Mouse (Mus musculus): Measurements from ENCODE around the gene Ap2a2. TPM values are rescaled to one million over a fixed set of nuclear protein-coding genes. Genes with fewer than 3 reads are reported as not detected.
"Not testable (repeated sequence)": the region's sequence is repeated elsewhere in the genome, so short reads cannot be mapped to it uniquely, and the experiment has no call there.

Gene Ap2a2
- polyA plus RNA-seq, 1 experiment = 58.1 TPM

DNA sequence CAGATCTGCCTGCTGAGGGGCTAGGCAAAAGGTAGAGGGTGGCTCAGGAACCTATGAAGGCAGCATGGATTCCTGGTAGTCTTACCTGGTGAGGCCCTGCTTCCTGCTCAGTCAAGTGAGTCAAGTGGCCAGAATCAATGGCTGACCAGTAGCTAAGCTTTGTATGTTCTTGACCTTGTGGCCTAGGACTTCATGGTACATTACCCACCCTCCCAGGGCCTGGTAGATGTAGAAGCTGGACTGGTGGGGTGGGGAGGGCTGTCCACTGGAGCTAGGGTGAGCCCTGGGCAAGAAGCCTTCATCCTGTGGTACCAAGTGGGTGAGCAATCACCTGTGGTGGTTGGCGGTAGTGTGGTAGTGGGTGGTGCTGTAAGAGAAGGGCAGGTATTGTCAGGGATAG lies 80.4 kb downstream of the Ap2a2 start:
- WGBS = 100% methylated on average over 1 of the region's 1 CpGs
- DNase-seq = no peak

DNA sequence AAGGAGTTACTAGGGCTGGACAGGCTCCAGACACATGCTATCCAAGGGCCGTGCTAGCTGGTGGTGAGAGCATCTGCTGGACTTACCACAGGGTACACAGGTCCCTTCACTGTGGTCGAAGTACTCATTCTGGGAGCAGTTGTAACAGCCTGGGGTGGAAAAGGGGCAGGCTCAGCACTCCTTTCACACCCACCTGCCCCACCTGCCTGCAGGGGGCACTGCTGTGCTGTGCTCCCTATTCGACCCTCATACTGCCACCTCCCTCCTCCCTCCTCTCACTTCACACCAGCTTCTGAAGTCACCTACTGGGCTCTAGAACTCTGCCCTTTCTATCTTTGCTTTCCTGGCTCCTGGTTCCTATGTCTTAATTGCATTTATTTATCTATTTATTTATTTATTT lies 81.2 kb downstream of the Ap2a2 start:
- no peaks in the 10 kb centered on the region for H3K4me1 ChIP-seq (ENCODE audit: control insufficient read depth, insufficient read depth, low read length)
- DNase-seq = no peak
- H3K4me3 ChIP-seq (replicated peaks; ENCODE audit: extremely low read depth, low read depth, low read length) = no peak overlapping the region
- WGBS = 45% methylated on average over 3 of the region's 3 CpGs
- TF ChIP-seq POLR2A (IDR thresholded peaks at IDR 0.05; ENCODE audit: borderline replicate concordance, extremely low read depth, low read depth, low read length) = no peak
- peak; percentile 56; the same call in 1 of the 2 replicates for TF ChIP-seq CTCF (IDR thresholded peaks at IDR 0.05; ENCODE audit: insufficient read depth, low read length)

More for the DNA sequence above, 80.4 kb downstream of the Ap2a2 start:
- TF ChIP-seq CTCF (IDR thresholded peaks at IDR 0.05; ENCODE audit: insufficient read depth, low read length) (no peak), POLR2A (IDR thresholded peaks at IDR 0.05; ENCODE audit: borderline replicate concordance, extremely low read depth, low read depth, low read length) (no peak)
- Histone ChIP-seq H3K4me3 (replicated peaks; ENCODE audit: extremely low read depth, low read depth, low read length) (no peak overlapping the region), H3K4me1 (ENCODE audit: control insufficient read depth, insufficient read depth, low read length) (no peaks in the 10 kb centered on the region)

DNA sequence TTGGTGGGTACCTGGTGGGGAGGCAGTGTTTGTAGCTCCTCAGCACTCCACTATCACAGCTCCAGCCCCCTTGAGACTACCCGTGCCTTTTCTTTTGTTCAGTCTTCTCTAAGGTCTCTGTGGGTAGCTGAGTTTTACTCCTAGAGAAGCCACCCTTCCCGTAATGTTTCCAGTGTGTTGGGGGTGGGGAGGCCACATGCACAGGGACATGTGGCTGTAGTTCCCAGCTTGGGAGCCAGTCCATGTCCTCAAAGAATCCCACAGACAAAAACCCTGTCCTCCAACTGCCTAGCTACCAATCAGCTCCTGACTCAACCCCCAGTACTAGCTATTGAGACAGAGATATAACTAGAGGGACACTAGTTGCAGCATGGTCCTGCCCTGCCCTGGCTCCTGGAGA lies 85.1 kb downstream of the Ap2a2 start:
- H3K4me3 ChIP-seq (replicated peaks; ENCODE audit: extremely low read depth, low read depth, low read length) = no peak overlapping the region
- TF ChIP-seq POLR2A (IDR thresholded peaks at IDR 0.05; ENCODE audit: borderline replicate concordance, extremely low read depth, low read depth, low read length) (no peak), CTCF (IDR thresholded peaks at IDR 0.05; ENCODE audit: insufficient read depth, low read length) (no peak)
- 63% methylated on average over 2 of the region's 2 CpGs for WGBS
- no peak for DNase-seq
- H3K4me1 ChIP-seq (ENCODE audit: control insufficient read depth, insufficient read depth, low read length) = no peaks in the 10 kb centered on the region

DNA sequence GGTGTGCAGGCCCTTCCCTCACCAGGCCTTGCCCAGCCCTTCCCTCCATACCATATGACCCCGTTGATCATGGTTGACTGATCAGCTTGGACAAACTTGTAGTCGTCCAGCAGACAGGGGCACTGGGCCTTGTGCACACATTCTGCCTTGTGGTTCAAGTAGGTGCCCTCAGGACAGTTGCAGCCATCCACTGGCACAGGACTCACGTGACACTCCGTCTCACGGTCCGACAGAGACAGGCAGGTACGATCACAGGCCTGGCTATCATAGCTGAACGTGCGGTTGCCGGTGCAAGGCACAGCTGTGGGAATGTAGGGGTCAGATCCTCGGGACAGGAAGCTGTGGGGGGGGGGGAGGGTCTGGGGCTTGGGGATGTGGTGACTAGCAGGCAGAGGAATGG lies 85.8 kb downstream of the Ap2a2 start:
- 63% methylated on average over 11 of the region's 11 CpGs for WGBS
- H3K4me1 ChIP-seq (ENCODE audit: control insufficient read depth, insufficient read depth, low read length) = no peaks in the 10 kb centered on the region
- no peak for DNase-seq
- no peak overlapping the region for H3K4me3 ChIP-seq (replicated peaks; ENCODE audit: extremely low read depth, low read depth, low read length)
- TF ChIP-seq POLR2A (IDR thresholded peaks at IDR 0.05; ENCODE audit: borderline replicate concordance, extremely low read depth, low read depth, low read length) (no peak), CTCF (IDR thresholded peaks at IDR 0.05; ENCODE audit: insufficient read depth, low read length) (no peak)

DNA sequence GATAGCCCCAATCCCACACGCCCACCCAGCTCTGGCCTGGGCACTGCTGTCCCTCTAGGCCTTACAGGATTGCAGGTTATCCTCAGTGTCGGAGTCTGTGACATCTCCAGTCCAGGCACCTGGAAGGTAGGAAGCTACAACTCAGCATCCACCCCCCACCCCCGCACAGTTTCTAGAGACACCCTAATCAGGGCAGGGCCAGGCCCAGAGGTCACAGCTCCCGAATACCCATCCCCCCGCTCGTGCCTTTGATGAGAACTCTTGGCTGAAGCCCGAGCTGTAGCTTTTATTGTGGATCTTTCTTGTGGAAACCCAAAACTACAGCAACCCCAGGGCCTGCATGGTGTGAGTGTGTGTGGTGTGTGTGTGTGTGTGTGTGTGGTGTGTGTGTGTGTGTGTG lies 90.2 kb downstream of the Ap2a2 start:
- H3K4me3 ChIP-seq (replicated peaks; ENCODE audit: extremely low read depth, low read depth, low read length) = no peak overlapping the region
- TF ChIP-seq CTCF (IDR thresholded peaks at IDR 0.05; ENCODE audit: insufficient read depth, low read length) (no peak), POLR2A (IDR thresholded peaks at IDR 0.05; ENCODE audit: borderline replicate concordance, extremely low read depth, low read depth, low read length) (no peak)
- WGBS = 60% methylated on average over 7 of the region's 7 CpGs
- H3K4me1 ChIP-seq (ENCODE audit: control insufficient read depth, insufficient read depth, low read length) = no peaks in the 10 kb centered on the region
- DNase-seq = no peak

DNA sequence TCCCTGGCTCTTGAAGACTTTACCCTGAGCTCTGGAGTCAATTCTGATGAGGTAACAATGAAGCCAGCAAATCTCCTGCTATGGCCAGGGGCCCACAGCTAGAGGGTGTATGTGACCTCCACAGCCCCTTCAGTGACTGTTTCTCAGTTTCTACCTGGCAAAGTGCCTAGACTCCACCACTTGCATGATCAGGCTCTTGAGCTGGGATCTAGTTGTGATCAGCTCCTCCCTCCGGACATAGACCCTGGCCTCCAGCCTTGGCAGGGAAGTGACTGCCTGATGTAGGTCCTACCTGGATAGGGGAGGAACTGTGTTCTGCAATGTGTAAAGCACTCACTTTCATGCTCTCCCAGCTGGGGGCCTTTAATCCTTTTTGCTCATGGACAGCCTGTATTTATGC lies 98.4 kb downstream of the Ap2a2 start:
- Histone ChIP-seq H3K4me1 (ENCODE audit: control insufficient read depth, insufficient read depth, low read length) (no peaks in the 10 kb centered on the region), H3K4me3 (replicated peaks; ENCODE audit: extremely low read depth, low read depth, low read length) (no peak overlapping the region)
- DNase-seq = no peak
- 50% methylated on average over 1 of the region's 1 CpGs for WGBS
- no peak for TF ChIP-seq POLR2A (IDR thresholded peaks at IDR 0.05; ENCODE audit: borderline replicate concordance, extremely low read depth, low read depth, low read length)

DNA sequence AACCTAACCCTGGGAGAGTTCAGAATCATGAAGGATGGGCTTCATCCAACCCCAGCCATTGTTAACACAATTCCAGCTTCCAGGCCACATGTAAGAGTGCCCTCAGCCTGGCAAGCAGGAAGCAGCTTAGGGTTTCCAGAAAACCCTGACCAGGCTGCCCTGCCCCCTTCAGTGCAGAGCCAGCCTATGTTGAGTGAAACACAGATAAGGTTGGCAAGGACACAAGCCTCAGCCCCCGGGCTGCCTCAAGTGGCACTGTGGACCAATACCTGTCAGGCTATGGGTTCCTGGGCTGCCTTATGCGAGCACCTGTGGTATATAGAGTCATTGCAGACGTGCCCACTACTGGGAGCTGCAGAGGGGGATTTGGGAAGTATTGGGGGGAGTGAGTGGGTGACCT lies 99.5 kb downstream of the Ap2a2 start:
- WGBS = 57% methylated on average over 3 of the region's 3 CpGs

DNA sequence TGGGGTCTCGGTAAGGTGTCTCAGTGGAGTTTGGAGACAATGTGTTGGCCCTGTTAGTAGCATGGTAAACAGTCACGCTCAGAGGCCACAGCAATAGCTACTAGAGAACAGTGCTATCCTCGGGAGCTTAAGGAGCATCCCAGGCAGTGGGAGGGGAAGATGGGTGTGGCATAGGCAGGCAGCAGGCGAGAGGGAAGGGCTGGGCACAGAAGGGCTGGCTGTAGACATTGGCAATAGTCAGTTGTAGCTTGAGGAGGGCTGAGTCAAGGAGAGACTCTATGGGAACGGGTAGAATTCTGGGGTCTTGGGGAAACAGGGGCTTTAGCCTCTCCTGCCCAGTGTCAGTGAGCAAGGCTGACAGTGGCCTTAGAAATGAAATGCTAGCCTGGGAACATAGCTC lies 100.2 kb downstream of the Ap2a2 start:
- TF ChIP-seq POLR2A (IDR thresholded peaks at IDR 0.05; ENCODE audit: borderline replicate concordance, extremely low read depth, low read depth, low read length) = no peak
- no peak for TF ChIP-seq CTCF (IDR thresholded peaks at IDR 0.05; ENCODE audit: insufficient read depth, low read length)
- H3K4me1 ChIP-seq (ENCODE audit: control insufficient read depth, insufficient read depth, low read length) = no peaks in the 10 kb centered on the region
- WGBS = 55% methylated on average over 5 of the region's 5 CpGs
- no peak overlapping the region for H3K4me3 ChIP-seq (replicated peaks; ENCODE audit: extremely low read depth, low read depth, low read length)
- no peak for DNase-seq

More for the DNA sequence above, 99.5 kb downstream of the Ap2a2 start:
- TF ChIP-seq POLR2A (IDR thresholded peaks at IDR 0.05; ENCODE audit: borderline replicate concordance, extremely low read depth, low read depth, low read length) (no peak), CTCF (IDR thresholded peaks at IDR 0.05; ENCODE audit: insufficient read depth, low read length) (no peak)
- Histone ChIP-seq H3K4me3 (replicated peaks; ENCODE audit: extremely low read depth, low read depth, low read length) (no peak overlapping the region), H3K4me1 (ENCODE audit: control insufficient read depth, insufficient read depth, low read length) (no peaks in the 10 kb centered on the region)
- DNase-seq = no peak

DNA sequence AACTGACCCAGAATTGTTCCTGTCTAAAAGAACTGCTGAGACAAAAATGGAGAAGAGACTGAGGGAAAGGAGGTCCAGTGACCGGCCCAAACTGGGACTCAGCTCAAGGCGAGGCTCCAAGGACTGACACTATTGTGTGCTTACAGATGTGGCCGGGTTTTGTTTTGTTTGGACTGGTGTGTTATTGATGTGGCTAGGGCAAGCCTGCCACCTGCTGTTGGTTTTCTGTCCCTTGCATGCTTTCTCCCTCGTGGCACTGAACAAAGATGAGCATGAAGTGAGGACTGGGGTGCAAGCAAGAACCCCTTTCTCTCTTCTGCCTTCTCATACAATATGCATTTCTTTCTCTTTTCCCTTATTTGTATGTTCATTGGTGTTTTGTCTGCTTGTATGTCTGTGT lies 104.2 kb downstream of the Ap2a2 start:
- peak; percentile 35 for DNase-seq
- no peak for TF ChIP-seq POLR2A (IDR thresholded peaks at IDR 0.05; ENCODE audit: borderline replicate concordance, extremely low read depth, low read depth, low read length)
- peak; percentile 89 for TF ChIP-seq CTCF (IDR thresholded peaks at IDR 0.05; ENCODE audit: insufficient read depth, low read length)
- Histone ChIP-seq H3K4me3 (replicated peaks; ENCODE audit: extremely low read depth, low read depth, low read length) (no peak overlapping the region), H3K4me1 (ENCODE audit: control insufficient read depth, insufficient read depth, low read length) (no peaks in the 10 kb centered on the region)
- 8% methylated on average over 4 of the region's 4 CpGs for WGBS

DNA sequence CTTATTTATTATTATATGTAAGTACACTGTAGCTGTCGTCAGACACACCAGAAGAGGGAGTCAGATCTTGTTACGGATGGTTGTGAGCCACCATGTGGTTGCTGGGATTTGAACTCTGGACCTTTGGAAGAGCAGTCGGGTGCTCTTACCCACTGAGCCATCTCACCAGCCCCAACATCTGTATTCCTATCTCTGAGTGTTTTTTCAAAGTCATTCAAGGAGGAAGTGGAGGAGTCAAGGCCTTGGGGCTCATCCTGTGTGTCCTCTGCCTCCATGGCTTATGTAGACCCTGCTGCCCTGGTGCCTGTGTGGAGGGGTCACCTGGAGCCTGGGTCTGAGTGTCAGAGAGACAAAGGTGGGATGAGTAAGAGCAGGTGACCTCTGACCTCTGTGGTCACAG lies 107.1 kb downstream of the Ap2a2 start:
- WGBS = 88% methylated on average over 3 of the region's 3 CpGs
- not testable (repeated sequence) for DNase-seq; H3K4me1 ChIP-seq (ENCODE audit: control insufficient read depth, insufficient read depth, low read length); H3K4me3 ChIP-seq (replicated peaks; ENCODE audit: extremely low read depth, low read depth, low read length)

DNA sequence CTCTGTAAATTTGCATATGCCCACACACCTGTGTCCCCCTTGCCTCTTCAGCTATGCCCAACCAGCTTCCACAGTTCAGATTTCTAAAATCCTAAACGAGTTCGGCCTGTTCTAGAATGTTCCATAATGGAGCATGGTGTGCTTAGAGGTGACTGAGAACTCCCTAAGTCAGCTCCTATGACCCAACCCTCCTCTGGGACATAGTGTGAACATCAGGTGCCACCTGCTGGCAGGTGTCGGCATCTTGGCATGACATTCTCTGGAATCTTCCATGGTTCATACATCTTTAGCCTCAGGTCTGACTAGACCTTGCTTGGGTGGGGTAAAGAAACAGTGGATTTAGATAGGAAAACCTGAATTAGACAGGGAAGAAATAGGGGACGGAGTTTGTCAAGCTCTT lies 109.0 kb downstream of the Ap2a2 start:
- Histone ChIP-seq H3K4me3 (replicated peaks; ENCODE audit: extremely low read depth, low read depth, low read length) (no peak overlapping the region), H3K4me1 (ENCODE audit: control insufficient read depth, insufficient read depth, low read length) (no peaks in the 10 kb centered on the region)
- 58% methylated on average over 4 of the region's 4 CpGs for WGBS
- TF ChIP-seq CTCF (IDR thresholded peaks at IDR 0.05; ENCODE audit: insufficient read depth, low read length) = peak; percentile 66
- no peak for TF ChIP-seq POLR2A (IDR thresholded peaks at IDR 0.05; ENCODE audit: borderline replicate concordance, extremely low read depth, low read depth, low read length)
- DNase-seq = peak; percentile 16
